Mouse (Mus musculus): ENCODE data around the gene Aco2.

Aco2 gene

GRCm38 (mm10) chr15:81920546-81921217 lies 48.6 kb downstream of the Aco2 start:
- peak; percentile 29 for DNase-seq (ENCODE audit: low spot score)

- no peak for DNase-seq (ENCODE audit: low spot score)
These were observed 49.1 kb downstream of the Aco2 start for GRCm38 (mm10) chr15:81921255-81921654.

GRCm38 (mm10) chr15:81924933-81925332 lies 52.8 kb downstream of the Aco2 start:
- DNase-seq (ENCODE audit: low spot score), result peak; percentile 28

GRCm38 (mm10) chr15:81925760-81926445 lies 53.8 kb downstream of the Aco2 start, which contains the start of gene Polr3h:
Gene Polr3h (minus strand): TSS chr15:81926240.
- DNase-seq (ENCODE audit: low spot score), result peak; percentile 99

- no peak for DNase-seq (ENCODE audit: low spot score)
These were observed 54.3 kb downstream of the Aco2 start for GRCm38 (mm10) chr15:81926446-81926822.

GRCm38 (mm10) chr15:81927741-81928140 lies 55.6 kb downstream of the Aco2 start:
- DNase-seq (ENCODE audit: low spot score), result peak; percentile 76

- peak; percentile 55 for DNase-seq (ENCODE audit: low spot score)
These were observed 56.2 kb downstream of the Aco2 start for GRCm38 (mm10) chr15:81928277-81928676.

GRCm38 (mm10) chr15:81932951-81933470 lies 60.9 kb downstream of the Aco2 start:
- no peak for DNase-seq (ENCODE audit: low spot score)

- DNase-seq (ENCODE audit: low spot score), result no peak
These were observed 61.9 kb downstream of the Aco2 start for GRCm38 (mm10) chr15:81933986-81934385.

GRCm38 (mm10) chr15:81935869-81936637 lies 63.9 kb downstream of the Aco2 start:
- DNase-seq (ENCODE audit: low spot score), result no peak

GRCm38 (mm10) chr15:81936679-81937078 lies 64.6 kb downstream of the Aco2 start, which contains the start of gene Csdc2:
Gene Csdc2 (plus strand): TSS chr15:81936759.
- DNase-seq (ENCODE audit: low spot score), result no peak

- no peak for DNase-seq (ENCODE audit: low spot score)
These were observed 65.2 kb downstream of the Aco2 start for GRCm38 (mm10) chr15:81937098-81937972.

GRCm38 (mm10) chr15:81938246-81938645 lies 66.1 kb downstream of the Aco2 start:
- DNase-seq (ENCODE audit: low spot score), result no peak

GRCm38 (mm10) chr15:81939157-81939715 lies 67.1 kb downstream of the Aco2 start:
- DNase-seq (ENCODE audit: low spot score), result no peak

GRCm38 (mm10) chr15:81939774-81940173 lies 67.7 kb downstream of the Aco2 start:
- DNase-seq (ENCODE audit: low spot score), result no peak

- no peak for DNase-seq (ENCODE audit: low spot score)
These were observed 68.1 kb downstream of the Aco2 start for GRCm38 (mm10) chr15:81940219-81940618.

GRCm38 (mm10) chr15:81941010-81941409 lies 68.9 kb downstream of the Aco2 start:
- DNase-seq (ENCODE audit: low spot score), result no peak

- DNase-seq (ENCODE audit: low spot score), result no peak
These were observed 71.2 kb downstream of the Aco2 start for GRCm38 (mm10) chr15:81943176-81943749.

GRCm38 (mm10) chr15:81949076-81949475 lies 77.0 kb downstream of the Aco2 start:
- no peak for DNase-seq (ENCODE audit: low spot score)

GRCm38 (mm10) chr15:81949476-81950131 lies 77.5 kb downstream of the Aco2 start:
- no peak for DNase-seq (ENCODE audit: low spot score)

Data from adipocyte (in vitro differentiated cells).